Mouse (Mus musculus) layer of hippocampus, adult 8-10 months (tissue): ENCODE results near the gene Slc8b1. TPM values are rescaled to one million over a fixed set of nuclear protein-coding genes. Genes with fewer than 3 reads are reported as not detected.

Source experiments
- DNase-seq, 2 experiments: peaks; one replicate each; pipeline ENCODE4 v3.0.0; 2022; ENCODE audit warnings: low spot score in 2 of 2
- total RNA-seq, 4 experiments: library from RNA; stranded (reverse); gene quantifications; 2 replicates each; pipeline ENCODE4 v1.2.4; 2022

Gene Slc8b1
- total RNA-seq, 4 experiments from 2014 or later, result 9.6 to 10.8 (median 9.8) TPM

GRCm38 (mm10) chr5:120525737-120526136, 14.8 kb downstream of the Slc8b1 start:
- no peak for DNase-seq

- no peak for DNase-seq
Observed at GRCm38 (mm10) chr5:120526311-120526710, 15.3 kb downstream of the Slc8b1 start.

GRCm38 (mm10) chr5:120527296-120527964, 16.5 kb downstream of the Slc8b1 start:
- no peak for DNase-seq

GRCm38 (mm10) chr5:120531631-120532030, 20.7 kb downstream of the Slc8b1 start:
- DNase-seq, result no peak

- no peak for DNase-seq
Observed at GRCm38 (mm10) chr5:120534071-120534685, 23.2 kb downstream of the Slc8b1 start.

- no peak for DNase-seq
Observed at GRCm38 (mm10) chr5:120534686-120535075, 23.7 kb downstream of the Slc8b1 start.

- peak in 1 of 2 experiments; percentile 48 for DNase-seq
Observed at GRCm38 (mm10) chr5:120536046-120536445, 25.1 kb downstream of the Slc8b1 start.

GRCm38 (mm10) chr5:120536632-120537031, 25.7 kb downstream of the Slc8b1 start:
- DNase-seq, result no peak

GRCm38 (mm10) chr5:120548236-120548850, 37.4 kb downstream of the Slc8b1 start:
- no peak for DNase-seq

- DNase-seq, result no peak
Observed at GRCm38 (mm10) chr5:120550137-120550536, 39.2 kb downstream of the Slc8b1 start.

GRCm38 (mm10) chr5:120550673-120551072, 39.7 kb downstream of the Slc8b1 start:
- no peak for DNase-seq

GRCm38 (mm10) chr5:120555871-120556270, 44.9 kb downstream of the Slc8b1 start:
- DNase-seq, result no peak

GRCm38 (mm10) chr5:120558041-120558440, 47.1 kb downstream of the Slc8b1 start:
- DNase-seq, result no peak

GRCm38 (mm10) chr5:120558762-120559161, 47.8 kb downstream of the Slc8b1 start:
- no peak for DNase-seq

GRCm38 (mm10) chr5:120560129-120560615, 49.2 kb downstream of the Slc8b1 start:
- no peak for DNase-seq

- DNase-seq, result peak; percentile 39 to 56
Observed at GRCm38 (mm10) chr5:120560616-120561311, 49.8 kb downstream of the Slc8b1 start.

GRCm38 (mm10) chr5:120562956-120563913, 52.3 kb downstream of the Slc8b1 start:
- DNase-seq, result no peak

GRCm38 (mm10) chr5:120563914-120564311, 52.9 kb downstream of the Slc8b1 start:
- no peak for DNase-seq

- DNase-seq, result no peak
Observed at GRCm38 (mm10) chr5:120565171-120565905, 54.4 kb downstream of the Slc8b1 start.

- peak in 1 of 2 experiments; percentile 54 for DNase-seq
Observed at GRCm38 (mm10) chr5:120566101-120566500, 55.1 kb downstream of the Slc8b1 start.
